Mouse (Mus musculus) MEL (cell line): ENCODE data around the gene Fgfr2. TPM values are rescaled to one million over a fixed set of nuclear protein-coding genes. Genes with fewer than 3 reads are reported as not detected.

Source experiments
- DNase-seq: peaks from one replicate; pipeline ENCODE4 v3.0.0; 2011; ENCODE audit warnings: low read depth, low spot score
- H3K27ac ChIP-seq: 2 replicates; pipeline ENCODE4 v1.5.1; 2012; ENCODE audit warnings: low read depth, mild to moderate bottlenecking, control low read depth, low read length, moderate library complexity; ENCODE audit not compliant: control insufficient read depth
- H3K27me3 ChIP-seq, 2 experiments: fragments of 150-350 bp in 1 of 2; sonication (generic) in 1 of 2; 2 replicates each; pipeline ENCODE4 v1.6.1; 2012; ENCODE audit warnings: low read length in 2 of 2, mild to moderate bottlenecking in 2 of 2, improper control_type of control experiment in 1 of 2, moderate library complexity in 1 of 2; ENCODE audit not compliant: insufficient read depth in 2 of 2, control insufficient read depth in 1 of 2
- H3K36me3 ChIP-seq, 2 experiments: 2 replicates each; pipeline ENCODE4 v1.6.1; 2012 to 2014; ENCODE audit warnings: low read length in 2 of 2, improper control_type of control experiment in 1 of 2, inconsistent platforms in 1 of 2, mild to moderate bottlenecking in 1 of 2; ENCODE audit not compliant: insufficient read depth in 2 of 2, control insufficient read depth in 1 of 2
- H3K4me1 ChIP-seq, 2 experiments: fragments of 150-350 bp in 1 of 2; sonication (generic) in 1 of 2; 2 replicates each; pipeline ENCODE4 v1.6.1; 2012; ENCODE audit warnings: low read length in 2 of 2, improper control_type of control experiment in 1 of 2, mild to moderate bottlenecking in 1 of 2; ENCODE audit not compliant: insufficient read depth in 2 of 2, control insufficient read depth in 1 of 2
- H3K4me3 ChIP-seq, 2 experiments: fragments of 150-350 bp in 1 of 2; sonication (generic) in 1 of 2; 2 replicates each; pipeline ENCODE4 v1.5.1; 2012; ENCODE audit warnings: low read depth in 2 of 2, low read length in 2 of 2, mild to moderate bottlenecking in 2 of 2, moderate library complexity in 2 of 2, control low read depth in 1 of 2, improper control_type of control experiment in 1 of 2; ENCODE audit not compliant: control insufficient read depth in 1 of 2, insufficient read depth in 1 of 2
- H3K79me2 ChIP-seq: 2 replicates; pipeline ENCODE4 v1.6.1; 2012; ENCODE audit warnings: mild to moderate bottlenecking, low read length, moderate library complexity; ENCODE audit not compliant: control insufficient read depth, poor library complexity, insufficient read depth
- H3K9ac ChIP-seq: 2 replicates; pipeline ENCODE4 v1.6.1; 2012; ENCODE audit warnings: low read depth, mild to moderate bottlenecking, control low read depth, low read length, moderate library complexity; ENCODE audit not compliant: control insufficient read depth, poor library complexity, severe bottlenecking
- H3K9me3 ChIP-seq: fragments of 150-350 bp; sonication (generic); replicated peaks from 2 replicates; pipeline ENCODE4 v1.6.1; 2012; ENCODE audit warnings: mild to moderate bottlenecking, low read length, improper control_type of control experiment, moderate library complexity; ENCODE audit not compliant: insufficient read depth
- CHD1 ChIP-seq: IDR thresholded peaks from 2 replicates; pipeline ENCODE4 v1.6.1; 2012; ENCODE audit warnings: low read depth, mild to moderate bottlenecking, inconsistent platforms, low read length, improper control_type of control experiment
- E2F4 ChIP-seq: IDR thresholded peaks from 2 replicates; pipeline ENCODE4 v1.6.1; 2011; ENCODE audit warnings: low read depth, low read length, improper control_type of control experiment, borderline replicate concordance
- GABPA ChIP-seq: IDR thresholded peaks from 2 replicates; pipeline ENCODE4 v1.6.1; 2012; ENCODE audit warnings: low read depth, mild to moderate bottlenecking, inconsistent platforms, low read length, improper control_type of control experiment, moderate library complexity
- GATA1 ChIP-seq: IDR thresholded peaks from 2 replicates; pipeline ENCODE4 v1.6.1; 2011; ENCODE audit warnings: low read depth, low read length, improper control_type of control experiment
- HCFC1 ChIP-seq: IDR thresholded peaks from 2 replicates; pipeline ENCODE4 v1.6.1; 2012; ENCODE audit warnings: low read depth, mild to moderate bottlenecking, inconsistent platforms, low read length, improper control_type of control experiment, moderate library complexity
- JUND ChIP-seq: IDR thresholded peaks from 2 replicates; pipeline ENCODE4 v1.6.1; 2011; ENCODE audit warnings: low read depth, mild to moderate bottlenecking, improper control_type of control experiment, low read length
- KAT2A ChIP-seq: conservative IDR thresholded peaks from 2 replicates; pipeline ENCODE4 v1.6.1; 2012; ENCODE audit warnings: low read depth, low read length, improper control_type of control experiment, inconsistent platforms
- MAX ChIP-seq: IDR thresholded peaks from 2 replicates; pipeline ENCODE4 v1.6.1; 2011; ENCODE audit warnings: low read length, improper control_type of control experiment
- MEF2A ChIP-seq: IDR thresholded peaks from 2 replicates; pipeline ENCODE4 v1.6.1; 2014; ENCODE audit warnings: low read depth, mild to moderate bottlenecking, inconsistent platforms, low read length, improper control_type of control experiment; ENCODE audit not compliant: poor library complexity, insufficient replicate concordance, severe bottlenecking; ENCODE audit errors: extremely low read depth
- MXI1 ChIP-seq: IDR thresholded peaks from 2 replicates; pipeline ENCODE4 v1.6.1; 2011; ENCODE audit warnings: mild to moderate bottlenecking, low read depth, low read length, improper control_type of control experiment
- MYB ChIP-seq: IDR thresholded peaks from 2 replicates; pipeline ENCODE4 v1.6.1; 2011; ENCODE audit warnings: mild to moderate bottlenecking, low read depth, low read length, improper control_type of control experiment
- MYC ChIP-seq: IDR thresholded peaks from 2 replicates; pipeline ENCODE4 v1.6.1; 2011; ENCODE audit warnings: low read depth, mild to moderate bottlenecking, low read length, improper control_type of control experiment, moderate library complexity
- NELFE ChIP-seq: IDR thresholded peaks from 2 replicates; pipeline ENCODE4 v1.6.1; 2011; ENCODE audit warnings: low read depth, low read length, improper control_type of control experiment
- NRF1 ChIP-seq: IDR thresholded peaks from 2 replicates; pipeline ENCODE4 v1.6.1; 2014; ENCODE audit warnings: low read depth, mild to moderate bottlenecking, inconsistent platforms, low read length, improper control_type of control experiment, moderate library complexity; ENCODE audit not compliant: poor library complexity, insufficient read depth, severe bottlenecking
- POLR2A ChIP-seq, 2 experiments: IDR thresholded peaks; 2 replicates each; pipeline ENCODE4 v1.6.1; 2011 to 2012; ENCODE audit warnings: low read length in 2 of 2, mild to moderate bottlenecking in 2 of 2, control low read depth in 1 of 2, improper control_type of control experiment in 1 of 2, low read depth in 1 of 2, moderate library complexity in 1 of 2; ENCODE audit not compliant: control insufficient read depth in 1 of 2, insufficient read depth in 1 of 2, poor library complexity in 1 of 2
- POLR2AphosphoS2 ChIP-seq: IDR thresholded peaks from 2 replicates; pipeline ENCODE4 v1.6.1; 2011; ENCODE audit warnings: low read length, improper control_type of control experiment
- POLR2AphosphoS5 ChIP-seq: IDR thresholded peaks from 2 replicates; pipeline ENCODE4 v1.6.1; 2012; ENCODE audit warnings: low read depth, borderline replicate concordance, mild to moderate bottlenecking, inconsistent platforms, low read length, moderate library complexity, mixed read lengths
- SMC3 ChIP-seq: IDR thresholded peaks from 2 replicates; pipeline ENCODE4 v1.6.1; 2011; ENCODE audit warnings: low read depth, low read length, improper control_type of control experiment
- TBP ChIP-seq: IDR thresholded peaks from 2 replicates; pipeline ENCODE4 v1.8.0; 2011; ENCODE audit warnings: low read depth, low read length, improper control_type of control experiment
- TCF12 ChIP-seq: IDR thresholded peaks from 2 replicates; pipeline ENCODE4 v1.6.1; 2014; ENCODE audit warnings: low read depth, mild to moderate bottlenecking, inconsistent platforms, low read length, improper control_type of control experiment, moderate library complexity
- USF2 ChIP-seq, 2 experiments: IDR thresholded peaks; 2 replicates each; pipeline ENCODE4 v1.6.1; 2011 to 2012; ENCODE audit warnings: improper control_type of control experiment in 2 of 2, low read length in 2 of 2, borderline replicate concordance in 1 of 2, inconsistent platforms in 1 of 2, low read depth in 1 of 2, mild to moderate bottlenecking in 1 of 2; ENCODE audit not compliant: insufficient read depth in 1 of 2
- ZC3H11A ChIP-seq: IDR thresholded peaks from 2 replicates; pipeline ENCODE4 v1.6.1; 2012; ENCODE audit warnings: low read depth, mild to moderate bottlenecking, inconsistent platforms, low read length, improper control_type of control experiment
- ZKSCAN1 ChIP-seq: IDR thresholded peaks from 2 replicates; pipeline ENCODE4 v1.6.1; 2012; ENCODE audit warnings: low read depth, mild to moderate bottlenecking, inconsistent platforms, low read length, improper control_type of control experiment, moderate library complexity
- polyA plus RNA-seq, 2 experiments: library from polyadenylated mRNA; stranded (reverse) in 1 of 2; unstranded in 1 of 2; fragments of >175 nt in 1 of 2; fragments of >200 nt in 1 of 2; gene quantifications; 2 replicates each; pipeline versions ENCODE4 v1.2.1 to v1.2.4; 2012; ENCODE audit warnings: low replicate concordance in 2 of 2, low read depth in 1 of 2; ENCODE audit not compliant: insufficient read length in 2 of 2, insufficient read depth in 1 of 2, missing spikeins in 1 of 2
- total RNA-seq: library from RNA; depleted of rRNA; stranded (reverse); fragments of 300-350 nt; gene quantifications from 2 replicates; pipeline ENCODE4 v1.2.3, GENCODE M21; 2012

Gene Fgfr2
- total and polyA plus RNA-seq, 3 experiments = not detected

DNA sequence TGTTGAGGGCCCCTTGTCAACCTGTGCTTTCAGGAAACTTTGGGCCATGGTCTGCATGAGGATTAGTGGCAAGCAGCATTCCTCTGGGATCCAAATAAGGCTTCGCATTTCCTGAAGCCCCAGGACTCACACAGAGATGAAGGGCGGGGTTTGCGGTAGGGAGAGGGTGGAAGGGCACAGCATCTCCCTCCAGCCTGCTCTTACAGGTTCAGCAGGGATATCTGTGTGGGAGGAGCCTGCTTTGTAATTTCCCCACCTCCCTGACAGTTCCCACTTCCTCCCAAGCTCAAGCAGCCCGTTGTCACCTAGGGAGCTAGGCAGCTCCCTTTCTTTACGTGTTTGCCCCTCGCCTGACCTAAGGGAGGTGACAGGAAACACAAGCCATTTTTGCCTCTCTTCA, 1134.1 kb downstream of the Fgfr2 start:
- Histone ChIP-seq H3K4me1 (no peaks in the 10 kb centered on the region), H3K9me3 (no peaks in the 10 kb centered on the region), H3K36me3 (no peaks in the 10 kb centered on the region), H3K27me3 (no peaks in the 10 kb centered on the region), H3K4me3 (no peak overlapping the region), H3K9ac (no peak overlapping the region), H3K79me2 (no peaks in the 10 kb centered on the region)
- DNase-seq = no peak
- TF ChIP-seq USF2 (IDR thresholded peaks at IDR 0.05; ENCODE audit: borderline replicate concordance in 1 of 2, insufficient read depth in 1 of 2, low read depth in 1 of 2, low read length in 2 of 2) (no peak), TCF12 (no peak), HCFC1 (no peak), SMC3 (no peak), MYB (no peak), POLR2AphosphoS5 (no peak), ZC3H11A (no peak), CHD1 (no peak), MXI1 (no peak), JUND (no peak), KAT2A (no peak), POLR2A (IDR thresholded peaks at IDR 0.05; ENCODE audit: control insufficient read depth in 1 of 2, insufficient read depth in 1 of 2, low read depth in 1 of 2, low read length in 2 of 2, poor library complexity in 1 of 2) (no peak), POLR2AphosphoS2 (no peak), GABPA (no peak), GATA1 (no peak), NELFE (no peak), MEF2A (no peak), MYC (no peak), TBP (no peak)
- TF ChIP-seq, all 39 proteins: peak for 0
- H3K27ac ChIP-seq = no peak overlapping the region

DNA sequence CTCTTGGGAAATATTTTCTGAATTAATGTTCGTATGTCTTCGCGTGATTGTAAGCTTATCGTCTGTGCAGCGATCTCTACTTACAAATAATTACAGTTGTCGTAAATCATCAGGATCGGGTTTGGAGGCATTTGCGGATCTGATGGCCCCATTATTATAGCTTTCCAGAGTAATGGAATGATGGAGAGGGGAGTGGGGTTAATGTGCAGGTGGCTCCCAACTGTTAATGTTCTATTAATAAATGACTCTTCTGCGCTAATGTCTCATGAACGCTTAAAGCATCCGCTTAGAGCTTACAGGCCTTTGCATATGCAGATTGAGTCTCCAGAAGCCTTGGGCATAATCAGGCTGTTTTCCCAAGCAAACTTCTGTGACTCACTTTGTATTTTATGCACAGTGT, 1144.5 kb downstream of the Fgfr2 start:
- H3K27me3 ChIP-seq = no peaks in the 10 kb centered on the region

More for the DNA sequence above, 1144.5 kb downstream of the Fgfr2 start:
- no peak for DNase-seq
- Histone ChIP-seq H3K4me1 (no peaks in the 10 kb centered on the region), H3K79me2 (no peaks in the 10 kb centered on the region), H3K9ac (no peak overlapping the region), H3K36me3 (no peaks in the 10 kb centered on the region), H3K27ac (no peak overlapping the region), H3K9me3 (no peaks in the 10 kb centered on the region), H3K4me3 (no peak overlapping the region)
- no peak for TF ChIP-seq JUND
- no peak for TF ChIP-seq SMC3
- no peak for TF ChIP-seq ZKSCAN1
- no peak for TF ChIP-seq MEF2A
- TF ChIP-seq E2F4 = no peak
- no peak for TF ChIP-seq MAX
- TF ChIP-seq NRF1 = no peak
